Mouse (Mus musculus) liver, embryonic 13.5 days (tissue): ENCODE measurements around the gene Oxsr1. TPM values are rescaled to one million over a fixed set of nuclear protein-coding genes. Genes with fewer than 3 reads are reported as not detected.
A peak's percentile ranks its signal among the peaks of the same experiment; 100 is the strongest.

Source experiments
- ATAC-seq: fragments of 200-750 bp; cut with Nextera tagmentation; 2 replicates; pipeline ENCODE4 v1.8.0; 2017; ENCODE audit warnings: low read depth, mild to moderate bottlenecking, moderate number of reproducible peaks, moderate library complexity
- DNase-seq: peaks from one replicate; pipeline ENCODE4 v3.0.0; 2022
- H3K27ac ChIP-seq: fragments of 300-500 bp; sonication (generic); 2 replicates; pipeline ENCODE4 v1.5.1; 2015; ENCODE audit warnings: moderate library complexity, mild to moderate bottlenecking, inconsistent platforms
- H3K27me3 ChIP-seq: fragments of 300-500 bp; sonication (generic); 2 replicates; pipeline ENCODE4 v1.6.1; 2015; ENCODE audit warnings: mild to moderate bottlenecking, inconsistent platforms
- H3K36me3 ChIP-seq: fragments of 300-500 bp; sonication (generic); 2 replicates; pipeline ENCODE4 v1.6.1; 2015; ENCODE audit warnings: mild to moderate bottlenecking, inconsistent platforms
- H3K4me1 ChIP-seq: fragments of 300-500 bp; sonication (generic); replicated peaks from 2 replicates; pipeline ENCODE4 v1.6.1; 2015; ENCODE audit warnings: inconsistent platforms
- H3K4me2 ChIP-seq: fragments of 300-500 bp; sonication (generic); 2 replicates; pipeline ENCODE4 v1.6.1; 2015; ENCODE audit warnings: inconsistent platforms, mild to moderate bottlenecking, moderate library complexity
- H3K4me3 ChIP-seq: fragments of 300-500 bp; sonication (generic); replicated peaks from 2 replicates; pipeline ENCODE4 v1.5.1; 2015; ENCODE audit warnings: mild to moderate bottlenecking, inconsistent platforms
- H3K9ac ChIP-seq: fragments of 300-500 bp; sonication (generic); 2 replicates; pipeline ENCODE4 v1.6.1; 2015; ENCODE audit warnings: mild to moderate bottlenecking, inconsistent platforms
- H3K9me3 ChIP-seq: fragments of 300-500 bp; sonication (generic); replicated peaks from 2 replicates; pipeline ENCODE4 v1.6.1; 2016; ENCODE audit warnings: inconsistent platforms
- WGBS: fragments of 180-500 bp; shearing (Covaris S2); methylation state at CpG from one replicate; pipeline ENCODE4 v1.1.7; 2015; ENCODE audit not compliant: insufficient replicate concordance; 5-methylcytosine and 5-hydroxymethylcytosine counted together
- polyA plus RNA-seq: library from polyadenylated mRNA; unstranded; fragments of >200 nt; fragmentation: Nextera tagmentation; extraction: Ambion mirVana; gene quantifications from 2 replicates; pipeline ENCODE4 v1.2.1, GENCODE M21; 2015

Gene Oxsr1
- polyA plus RNA-seq, 1 experiment from 2014 or later = 6.0 TPM

DNA sequence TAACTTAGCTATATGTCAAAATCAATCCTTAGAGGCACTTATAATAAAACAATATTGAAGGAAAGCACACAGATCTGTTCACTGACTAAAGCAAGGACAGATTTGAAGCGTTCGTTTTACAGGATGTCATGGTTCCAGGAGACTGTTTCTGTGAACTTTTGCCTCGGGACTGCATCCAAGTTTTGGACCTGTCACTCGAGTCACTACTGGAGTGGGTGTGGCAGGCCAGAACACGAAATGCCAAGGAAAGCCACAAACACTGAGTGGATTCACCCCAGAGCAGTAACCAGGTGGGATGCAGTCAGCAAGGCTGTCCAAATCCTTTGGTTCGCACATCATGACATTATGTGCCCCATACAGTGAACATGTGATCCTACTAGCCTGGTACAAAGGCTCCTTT is 107.6 kb downstream of the Oxsr1 start:
- H3K9me3 ChIP-seq = no peaks in the 10 kb centered on the region; the same call in 1 of the 2 replicates
- no peak overlapping the region for H3K4me3 ChIP-seq
- no peak overlapping the region for H3K4me2 ChIP-seq
- WGBS = 73% methylated on average over 6 of the region's 6 CpGs
- H3K9ac ChIP-seq = no peak overlapping the region
- ATAC-seq (no peak), DNase-seq (no peak)
- no peaks in the 10 kb centered on the region for H3K27me3 ChIP-seq
- no peak overlapping the region for H3K27ac ChIP-seq
- no peaks in the 10 kb centered on the region for H3K4me1 ChIP-seq
- 0 out of 2 replicates have a peak, but pooled peaks cover 2% of the 10 kb centered on the region for H3K36me3 ChIP-seq

DNA sequence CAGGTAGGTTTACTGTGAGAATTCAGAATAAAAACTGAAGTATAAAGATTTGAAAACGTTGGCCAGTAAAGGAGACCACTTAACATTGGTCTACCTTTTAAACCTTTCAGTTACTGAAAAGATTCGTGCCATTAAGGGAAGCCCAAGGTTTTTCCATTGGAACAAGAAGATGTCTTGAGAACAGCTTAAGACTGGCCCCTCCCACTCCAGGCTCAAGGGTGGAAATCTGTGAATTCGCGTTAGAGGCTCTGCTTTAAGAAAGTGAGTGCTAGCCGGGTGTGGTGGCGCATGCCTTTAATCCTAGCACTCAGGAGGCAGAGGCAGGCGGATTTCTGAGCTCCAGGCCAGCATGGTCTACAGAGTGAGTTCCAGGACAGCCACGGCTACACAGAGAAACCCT is 109.2 kb downstream of the Oxsr1 start:
- DNase-seq (no peak), ATAC-seq (no peak)
- Histone ChIP-seq H3K4me3 (no peak overlapping the region), H3K9me3 (no peaks in the 10 kb centered on the region; the same call in 1 of the 2 replicates), H3K9ac (no peak overlapping the region), H3K36me3 (0 out of 2 replicates have a peak, but pooled peaks cover 2% of the 10 kb centered on the region), H3K4me1 (no peaks in the 10 kb centered on the region), H3K4me2 (no peak overlapping the region), H3K27me3 (no peaks in the 10 kb centered on the region), H3K27ac (no peak overlapping the region)
- 61% methylated on average over 8 of the region's 8 CpGs for WGBS

DNA sequence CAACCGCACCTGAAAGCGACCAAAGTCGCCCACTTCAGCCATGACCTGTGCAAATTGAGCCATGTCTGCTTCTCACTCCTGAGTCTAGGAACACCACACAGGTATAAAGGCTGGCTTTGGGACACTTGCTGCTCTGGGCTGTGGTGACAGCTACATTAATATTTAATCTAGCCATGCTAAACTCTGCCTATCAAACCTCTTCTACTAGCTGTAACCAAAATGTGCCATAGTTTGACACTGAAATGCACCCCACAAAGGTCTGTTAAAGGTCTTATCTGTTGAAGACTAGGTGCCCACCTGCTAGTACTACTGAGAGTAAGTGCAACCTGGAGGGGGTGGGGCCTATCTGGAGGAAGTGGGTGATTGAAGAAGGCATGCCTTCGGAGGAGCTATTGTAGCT is 113.2 kb downstream of the Oxsr1 start, which contains the start of gene Slc22a13:
Gene Slc22a13 (minus strand): TSS at position 101 of the 400 bp plus-strand sequence.
- no peaks in the 10 kb centered on the region; the same call in 1 of the 2 replicates for H3K9me3 ChIP-seq
- H3K4me2 ChIP-seq = no peak within 1 kb of the TSS
- 90% methylated on average over 4 of the region's 4 CpGs for WGBS
- H3K4me1 ChIP-seq = no peaks in the 10 kb centered on the region
- H3K9ac ChIP-seq = no peak within 1 kb of the TSS
- ATAC-seq (no peak), DNase-seq (no peak)
- no peak within 1 kb of the TSS for H3K4me3 ChIP-seq
- H3K36me3 ChIP-seq = no peaks in the 10 kb centered on the region
- H3K27me3 ChIP-seq = no peaks in the 10 kb centered on the region
- H3K27ac ChIP-seq = no peak within 1 kb of the TSS

DNA sequence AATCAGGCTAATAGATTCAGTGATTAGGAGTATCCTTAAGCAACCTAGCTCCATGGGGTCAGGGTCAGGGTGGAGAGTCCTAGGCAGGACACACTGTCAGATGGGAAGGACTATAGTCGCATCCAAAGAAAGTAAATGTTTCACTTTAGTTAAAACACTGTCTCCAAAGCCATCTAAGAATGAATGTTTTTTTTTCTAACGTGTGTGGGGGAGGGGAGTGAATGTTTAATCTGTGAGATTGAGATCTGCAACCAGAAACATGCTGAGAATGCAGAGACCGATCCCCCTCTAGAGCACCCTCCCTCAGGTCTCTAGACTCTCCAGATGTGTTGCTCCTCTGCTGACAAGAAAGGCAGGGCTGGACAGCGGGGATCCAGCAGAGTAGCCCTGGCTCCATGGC is 115.1 kb downstream of the Oxsr1 start:
- no peak overlapping the region for H3K9ac ChIP-seq
- ATAC-seq (no peak), DNase-seq (no peak)
- 54% methylated on average over 4 of the region's 4 CpGs for WGBS
- no peaks in the 10 kb centered on the region for H3K4me1 ChIP-seq
- no peak overlapping the region for H3K27ac ChIP-seq
- H3K4me3 ChIP-seq = no peak overlapping the region
- no peak overlapping the region for H3K4me2 ChIP-seq
- H3K27me3 ChIP-seq = no peaks in the 10 kb centered on the region
- no peaks in the 10 kb centered on the region; the same call in 1 of the 2 replicates for H3K9me3 ChIP-seq
- H3K36me3 ChIP-seq = no peaks in the 10 kb centered on the region

DNA sequence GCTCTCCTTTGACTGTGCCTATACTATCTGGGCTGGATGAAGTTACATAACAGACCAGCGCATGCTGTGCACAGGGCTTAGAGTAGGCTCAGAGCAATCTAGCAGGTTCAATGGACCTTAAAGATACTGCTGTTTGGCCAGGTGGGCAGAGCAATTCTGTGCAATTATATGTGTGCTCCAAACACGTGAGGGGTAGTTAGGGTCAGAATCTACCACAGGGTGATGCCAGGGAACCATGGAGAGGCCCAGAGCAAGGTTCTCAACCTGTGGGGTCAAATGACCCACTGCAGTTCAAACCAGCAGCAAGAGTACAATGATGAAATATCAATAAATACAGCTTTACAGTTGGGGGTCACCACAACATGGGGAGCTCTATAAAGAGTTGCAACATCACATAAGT is 115.6 kb downstream of the Oxsr1 start:
- ATAC-seq = no peak
- no peak overlapping the region for H3K27ac ChIP-seq
- H3K4me2 ChIP-seq = no peak overlapping the region
- no peak overlapping the region for H3K9ac ChIP-seq
- no peaks in the 10 kb centered on the region for H3K4me1 ChIP-seq
- H3K9me3 ChIP-seq = no peaks in the 10 kb centered on the region; the same call in 1 of the 2 replicates
- no peaks in the 10 kb centered on the region for H3K36me3 ChIP-seq
- whole genome bisulfite sequencing = 59% methylated on average over 2 of the region's 2 CpGs
- no peak overlapping the region for H3K4me3 ChIP-seq
- H3K27me3 ChIP-seq = no peaks in the 10 kb centered on the region
- DNase-seq = no peak

DNA sequence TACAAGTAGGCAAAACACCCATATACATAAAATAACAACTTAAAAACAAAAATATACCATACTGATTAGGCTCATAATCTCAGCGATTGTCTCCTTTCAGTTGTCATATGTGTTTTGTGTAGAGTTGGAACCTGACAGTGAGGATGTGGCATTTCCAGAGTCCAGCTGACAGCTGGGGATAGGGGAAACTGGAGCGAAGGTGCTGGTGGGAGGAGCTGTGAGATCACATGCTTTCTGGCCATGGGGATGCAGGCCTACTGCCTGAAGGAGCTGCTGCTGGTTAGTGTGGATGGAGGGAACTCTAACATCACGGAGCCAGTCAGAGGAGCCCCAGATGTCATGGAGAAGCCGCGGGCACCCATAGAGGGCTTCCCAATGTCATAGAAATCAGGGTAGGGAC is 116.5 kb downstream of the Oxsr1 start:
- no peaks in the 10 kb centered on the region; the same call in 1 of the 2 replicates for H3K9me3 ChIP-seq
- no peaks in the 10 kb centered on the region for H3K36me3 ChIP-seq
- H3K27ac ChIP-seq = no peak overlapping the region
- no peak overlapping the region for H3K9ac ChIP-seq
- H3K4me2 ChIP-seq = no peak overlapping the region
- no peak for DNase-seq
- no peak for ATAC-seq
- H3K4me3 ChIP-seq = no peak overlapping the region
- H3K4me1 ChIP-seq = no peaks in the 10 kb centered on the region
- 70% methylated on average over 5 of the region's 5 CpGs for WGBS
- H3K27me3 ChIP-seq = no peaks in the 10 kb centered on the region

DNA sequence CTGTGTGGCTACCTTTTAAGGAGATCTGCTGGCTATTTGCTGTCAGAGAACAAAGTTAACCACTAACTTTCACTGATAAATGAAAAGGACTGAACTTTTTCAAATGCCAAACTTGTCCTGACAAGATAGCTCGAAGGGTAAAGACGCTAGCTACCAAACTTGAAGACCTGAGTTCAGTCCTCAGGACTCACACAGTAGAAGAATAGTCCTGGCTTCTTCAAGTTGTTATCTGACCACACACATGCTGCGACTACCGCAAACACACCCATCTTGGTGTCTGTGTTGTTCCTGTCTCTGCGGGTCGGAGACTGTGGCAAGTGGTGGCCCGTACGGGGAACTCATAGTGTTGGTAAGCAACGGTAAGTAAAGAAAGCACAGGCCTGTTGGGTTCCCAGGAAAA is 118.6 kb downstream of the Oxsr1 start:
- DNase-seq = no peak
- Histone ChIP-seq H3K36me3 (no peaks in the 10 kb centered on the region), H3K27ac (no peak overlapping the region), H3K27me3 (no peaks in the 10 kb centered on the region), H3K4me1 (no peaks in the 10 kb centered on the region), H3K4me3 (no peak overlapping the region), H3K9ac (no peak overlapping the region), H3K4me2 (no peak overlapping the region), H3K9me3 (no peaks in the 10 kb centered on the region; the same call in 1 of the 2 replicates)
- no peak for ATAC-seq
- WGBS = 75% methylated on average over 9 of the region's 9 CpGs

DNA sequence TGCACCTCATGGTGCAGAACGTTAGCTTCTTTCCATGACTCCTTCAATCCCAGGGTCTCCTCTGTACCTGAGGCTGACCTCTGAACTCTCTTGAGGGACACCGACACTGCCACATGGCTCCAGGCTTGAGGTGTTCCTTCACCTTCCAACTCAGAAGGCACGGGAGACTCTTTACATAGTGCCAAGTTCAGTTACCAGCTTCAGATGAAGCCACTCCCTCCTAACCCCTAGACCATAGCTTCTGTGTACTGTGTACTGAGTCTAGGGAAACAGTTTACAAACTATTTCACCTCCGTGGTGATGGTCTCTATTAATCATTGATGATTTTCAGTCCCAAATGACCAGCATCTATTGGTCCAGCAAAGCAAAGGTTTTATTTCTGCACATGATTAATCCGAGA is 120.6 kb downstream of the Oxsr1 start:
- Histone ChIP-seq H3K4me1 (no peaks in the 10 kb centered on the region), H3K4me2 (no peak overlapping the region), H3K4me3 (no peak overlapping the region), H3K36me3 (no peaks in the 10 kb centered on the region), H3K9me3 (no peaks in the 10 kb centered on the region; the same call in 1 of the 2 replicates), H3K27ac (no peak overlapping the region), H3K9ac (no peak overlapping the region), H3K27me3 (no peaks in the 10 kb centered on the region)
- ATAC-seq = no peak
- DNase-seq = no peak
- 63% methylated on average over 5 of the region's 5 CpGs for WGBS

DNA sequence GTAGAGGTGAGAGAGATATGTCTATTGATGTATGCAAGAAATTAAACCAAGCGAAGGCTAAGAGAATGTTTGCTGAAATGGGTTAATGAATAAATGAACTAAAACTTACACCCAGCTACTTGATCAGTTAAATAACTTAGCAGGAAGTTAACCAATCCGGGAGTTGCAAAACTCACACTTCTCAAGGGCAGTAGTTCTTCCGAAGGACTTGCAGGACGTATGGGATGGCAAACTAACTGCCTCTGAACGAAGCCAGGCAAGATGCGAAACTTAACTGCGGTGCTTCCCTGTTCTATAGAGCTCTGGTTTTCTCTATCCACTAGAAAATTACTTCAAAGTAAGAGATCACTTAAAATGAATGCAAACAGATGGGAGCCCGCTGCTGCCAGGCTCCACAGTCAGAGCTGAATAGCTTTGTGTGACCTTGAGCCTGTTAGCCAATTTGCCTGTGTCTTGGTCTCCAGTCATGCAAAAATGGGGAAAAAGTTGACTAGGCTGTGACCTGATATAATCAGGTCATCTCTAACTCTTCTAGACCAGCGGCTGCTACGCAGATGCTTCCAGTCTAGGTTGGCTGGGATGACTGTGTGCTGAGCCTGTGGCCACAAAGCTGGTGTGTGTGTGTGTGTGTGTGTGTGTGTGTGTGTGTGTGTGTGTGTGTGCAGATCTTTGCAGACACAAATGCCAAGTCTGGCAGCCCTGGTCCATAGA is 122.9 kb downstream of the Oxsr1 start:
- Histone ChIP-seq H3K4me1 (no peaks in the 10 kb centered on the region), H3K27ac (no peak overlapping the region), H3K9ac (no peak overlapping the region), H3K36me3 (no peaks in the 10 kb centered on the region), H3K4me3 (no peak overlapping the region), H3K27me3 (no peaks in the 10 kb centered on the region), H3K9me3 (no peaks in the 10 kb centered on the region), H3K4me2 (no peak overlapping the region)
- no peak for DNase-seq
- ATAC-seq = no peak
- WGBS = 61% methylated on average over 10 of the region's 10 CpGs

DNA sequence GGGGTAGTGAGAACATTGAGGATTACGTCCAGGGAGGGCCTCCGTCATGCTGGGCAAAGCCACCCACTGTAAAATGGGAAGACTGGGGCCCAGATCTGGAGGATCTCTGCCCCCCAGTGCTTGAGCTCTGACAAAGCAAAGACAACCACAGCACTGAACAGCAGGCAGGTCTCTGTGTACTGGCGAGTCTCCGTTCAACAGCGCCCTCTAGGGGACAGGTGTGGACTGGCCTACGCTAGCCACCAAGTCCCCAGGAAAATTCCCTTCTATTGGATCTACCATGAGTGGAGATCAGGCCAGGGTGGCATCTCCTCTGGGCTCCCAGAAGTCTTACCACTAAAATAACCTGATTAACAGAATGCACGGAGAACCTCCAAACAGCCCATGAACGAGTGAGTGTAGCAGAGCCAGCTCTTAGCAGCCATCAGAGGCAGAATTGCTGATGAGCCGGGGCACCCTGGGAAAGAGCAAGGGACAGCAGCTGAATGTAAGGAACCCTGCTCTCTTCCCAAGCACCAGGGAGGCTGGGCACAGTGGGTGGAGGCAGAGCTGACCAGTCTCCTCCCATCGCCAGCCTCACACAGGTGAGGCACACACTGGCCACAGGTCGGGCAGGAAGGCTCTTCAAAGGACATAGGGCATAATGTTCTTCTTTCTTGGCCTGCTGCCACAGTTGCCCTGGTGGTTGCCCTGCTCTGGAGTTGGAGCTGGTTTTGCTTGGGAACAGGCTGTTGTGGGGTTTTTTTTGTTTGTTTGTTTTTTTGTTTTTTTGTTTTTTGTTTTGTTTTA is 129.8 kb downstream of the Oxsr1 start:
- no peaks in the 10 kb centered on the region for H3K27me3 ChIP-seq
- H3K9me3 ChIP-seq = no peaks in the 10 kb centered on the region
- no peak overlapping the region for H3K4me3 ChIP-seq
- no peak overlapping the region for H3K27ac ChIP-seq
- DNase-seq (peak; percentile 8), ATAC-seq (no peak; the same call in 1 of the 2 replicates)
- no peak overlapping the region for H3K4me2 ChIP-seq
- no peaks in the 10 kb centered on the region for H3K36me3 ChIP-seq
- H3K9ac ChIP-seq = no peak overlapping the region
- 35% methylated on average over 11 of the region's 11 CpGs for WGBS
- H3K4me1 ChIP-seq = no peaks in the 10 kb centered on the region
